Mouse (Mus musculus): ENCODE data around the gene Kcnma1. TPM values are rescaled to one million over a fixed set of nuclear protein-coding genes. Genes with fewer than 3 reads are reported as not detected.

The Kcnma1 gene
- polyA plus RNA-seq, 1 experiment from 2014 or later: 8.2 TPM

DNA sequence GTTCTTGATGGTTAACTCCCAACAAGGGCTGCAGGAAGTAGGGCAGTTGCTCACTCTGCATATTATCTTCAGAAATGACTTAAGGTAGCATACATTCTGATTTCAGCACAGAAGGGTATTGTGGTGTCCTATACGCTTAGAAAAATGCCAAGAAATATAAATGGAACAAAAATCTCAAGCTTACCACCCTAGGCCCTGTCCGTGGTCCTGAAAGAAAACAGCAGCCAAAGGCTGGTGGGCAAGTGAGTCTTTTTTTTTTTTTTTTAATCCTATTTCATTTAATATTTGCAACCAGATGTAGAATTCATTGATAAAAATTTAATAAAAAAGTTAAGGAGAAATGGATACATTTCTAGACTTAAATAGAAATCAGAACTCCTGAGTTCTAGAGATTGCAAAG lies 284.9 kb downstream of the Kcnma1 start:
- H3K9me3 ChIP-seq (ENCODE audit: control insufficient read depth, low read length): no peaks in the 10 kb centered on the region
- no peaks in the 10 kb centered on the region for H3K4me1 ChIP-seq (replicated peaks; ENCODE audit: control insufficient read depth, insufficient read depth, low read length)
- H3K27ac ChIP-seq (ENCODE audit: low read depth): no peak overlapping the region
- no peak for ATAC-seq (replicated peaks; ENCODE audit: low FRiP score, low TSS enrichment, low read depth)
- 46% methylated on average over 2 of the region's 2 CpGs for WGBS
- peak; percentile 75 for DNase-seq (ENCODE audit: low spot score)
- no peak overlapping the region for H3K4me3 ChIP-seq (ENCODE audit: low read depth, low read length)
- no peaks in the 10 kb centered on the region for H3K27me3 ChIP-seq (replicated peaks; ENCODE audit: control insufficient read depth, insufficient read depth, low read length)
- H3K36me3 ChIP-seq (ENCODE audit: control insufficient read depth, insufficient read depth, low read length): no peaks in the 10 kb centered on the region
- no peak overlapping the region for H3K4me2 ChIP-seq (ENCODE audit: low read length)
- no peak overlapping the region for H3K9ac ChIP-seq (ENCODE audit: low read length)

DNA sequence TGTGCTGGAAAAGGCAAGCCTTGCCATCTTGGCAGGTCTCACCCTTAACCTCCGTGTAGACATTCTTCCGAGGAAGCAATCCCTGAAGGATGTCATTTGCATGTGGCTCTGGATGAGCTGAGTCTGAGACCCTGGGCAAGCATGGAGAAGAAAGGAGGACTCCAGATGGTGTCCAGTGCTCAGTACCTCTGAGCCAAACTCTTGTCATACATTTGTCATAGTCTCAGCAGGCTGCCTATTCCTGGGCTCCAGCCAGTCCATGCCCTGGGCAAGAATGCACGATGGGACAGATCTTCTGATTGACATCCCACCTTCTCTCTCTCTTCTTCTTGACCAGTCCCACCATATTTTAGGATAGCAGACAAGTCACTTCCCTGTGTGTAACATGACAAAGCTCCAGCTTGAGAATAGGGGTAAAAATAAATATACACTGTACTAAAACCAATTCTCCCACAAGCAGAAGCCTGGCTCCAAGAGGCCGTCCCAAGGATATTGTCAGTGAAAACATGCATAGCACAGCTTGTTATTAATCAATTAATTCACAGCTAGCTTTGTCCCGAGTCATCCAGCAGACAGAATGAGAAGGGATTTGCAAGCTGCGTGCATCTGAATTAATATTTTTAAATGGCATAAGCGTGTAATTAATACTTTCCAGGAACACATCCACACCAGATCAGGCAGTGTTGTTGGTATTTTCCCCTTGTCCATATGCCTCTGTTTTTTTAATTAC lies 290.4 kb downstream of the Kcnma1 start:
- Histone ChIP-seq H3K36me3 (ENCODE audit: control insufficient read depth, insufficient read depth, low read length) (no peaks in the 10 kb centered on the region), H3K27me3 (replicated peaks; ENCODE audit: control insufficient read depth, insufficient read depth, low read length) (no peaks in the 10 kb centered on the region), H3K4me3 (ENCODE audit: low read depth, low read length) (no peak overlapping the region), H3K4me2 (ENCODE audit: low read length) (no peak overlapping the region), H3K9ac (ENCODE audit: low read length) (no peak overlapping the region), H3K9me3 (ENCODE audit: control insufficient read depth, low read length) (no peaks in the 10 kb centered on the region), H3K4me1 (replicated peaks; ENCODE audit: control insufficient read depth, insufficient read depth, low read length) (no peaks in the 10 kb centered on the region), H3K27ac (ENCODE audit: low read depth) (no peak overlapping the region)
- ATAC-seq (replicated peaks; ENCODE audit: low FRiP score, low TSS enrichment, low read depth) (no peak), DNase-seq (ENCODE audit: low spot score) (no peak)
- WGBS: 78% methylated on average over 7 of the region's 7 CpGs

DNA sequence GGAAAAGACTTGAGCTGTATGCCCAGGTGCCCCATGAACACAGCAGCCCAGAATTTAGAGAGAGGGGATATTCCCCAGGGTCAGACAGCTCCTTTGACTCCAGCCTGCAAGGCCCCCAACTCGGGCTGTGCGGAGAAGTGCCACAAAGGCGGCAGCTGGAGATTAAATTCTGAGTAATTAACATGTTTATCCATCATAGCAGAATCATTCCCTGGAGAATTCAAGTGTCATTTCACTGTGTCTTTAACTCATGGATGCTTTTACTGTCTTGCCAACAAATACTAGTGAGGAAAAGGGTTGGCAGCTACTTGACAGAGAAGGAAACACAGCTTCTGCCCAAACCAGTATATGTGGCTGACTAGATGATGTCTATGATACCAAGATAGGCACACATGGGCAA lies 295.0 kb downstream of the Kcnma1 start:
- WGBS: 80% methylated on average over 3 of the region's 3 CpGs
- ATAC-seq (replicated peaks; ENCODE audit: low FRiP score, low TSS enrichment, low read depth): no peak
- no peaks in the 10 kb centered on the region for H3K4me1 ChIP-seq (replicated peaks; ENCODE audit: control insufficient read depth, insufficient read depth, low read length)

DNA sequence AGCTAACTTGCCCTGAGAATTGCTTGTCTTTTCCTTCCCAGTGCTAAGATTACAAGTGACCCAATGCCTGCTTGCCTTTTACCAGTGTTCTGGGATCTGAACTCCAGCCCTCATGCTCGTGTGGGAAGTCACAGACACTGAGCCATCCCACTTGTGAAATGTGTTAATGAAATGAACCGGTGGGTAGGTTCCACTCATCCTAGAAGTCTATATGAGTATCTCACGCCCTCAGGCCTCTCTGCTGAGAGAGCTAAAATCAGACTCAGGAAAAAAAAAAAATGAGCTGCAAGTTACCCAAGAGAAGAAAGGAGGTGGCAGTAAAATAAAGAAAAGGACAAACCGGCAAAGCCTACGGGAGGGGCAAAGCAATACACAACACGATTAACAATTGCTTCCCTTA lies 295.6 kb downstream of the Kcnma1 start:
- Histone ChIP-seq H3K4me2 (ENCODE audit: low read length) (no peak overlapping the region), H3K9ac (ENCODE audit: low read length) (no peak overlapping the region), H3K27ac (ENCODE audit: low read depth) (no peak overlapping the region), H3K9me3 (ENCODE audit: control insufficient read depth, low read length) (no peaks in the 10 kb centered on the region), H3K36me3 (ENCODE audit: control insufficient read depth, insufficient read depth, low read length) (no peaks in the 10 kb centered on the region), H3K27me3 (replicated peaks; ENCODE audit: control insufficient read depth, insufficient read depth, low read length) (no peaks in the 10 kb centered on the region), H3K4me1 (replicated peaks; ENCODE audit: control insufficient read depth, insufficient read depth, low read length) (no peaks in the 10 kb centered on the region), H3K4me3 (ENCODE audit: low read depth, low read length) (no peak overlapping the region)
- 86% methylated on average over 6 of the region's 6 CpGs for WGBS
- ATAC-seq (replicated peaks; ENCODE audit: low FRiP score, low TSS enrichment, low read depth) (no peak), DNase-seq (ENCODE audit: low spot score) (no peak)

More for the DNA sequence above, 295.0 kb downstream of the Kcnma1 start:
- no peak overlapping the region for H3K4me3 ChIP-seq (ENCODE audit: low read depth, low read length)
- H3K27ac ChIP-seq (ENCODE audit: low read depth): no peak overlapping the region
- no peak overlapping the region for H3K9ac ChIP-seq (ENCODE audit: low read length)
- DNase-seq (ENCODE audit: low spot score): no peak
- no peaks in the 10 kb centered on the region for H3K9me3 ChIP-seq (ENCODE audit: control insufficient read depth, low read length)
- no peaks in the 10 kb centered on the region for H3K27me3 ChIP-seq (replicated peaks; ENCODE audit: control insufficient read depth, insufficient read depth, low read length)
- H3K36me3 ChIP-seq (ENCODE audit: control insufficient read depth, insufficient read depth, low read length): no peaks in the 10 kb centered on the region
- no peak overlapping the region for H3K4me2 ChIP-seq (ENCODE audit: low read length)

DNA sequence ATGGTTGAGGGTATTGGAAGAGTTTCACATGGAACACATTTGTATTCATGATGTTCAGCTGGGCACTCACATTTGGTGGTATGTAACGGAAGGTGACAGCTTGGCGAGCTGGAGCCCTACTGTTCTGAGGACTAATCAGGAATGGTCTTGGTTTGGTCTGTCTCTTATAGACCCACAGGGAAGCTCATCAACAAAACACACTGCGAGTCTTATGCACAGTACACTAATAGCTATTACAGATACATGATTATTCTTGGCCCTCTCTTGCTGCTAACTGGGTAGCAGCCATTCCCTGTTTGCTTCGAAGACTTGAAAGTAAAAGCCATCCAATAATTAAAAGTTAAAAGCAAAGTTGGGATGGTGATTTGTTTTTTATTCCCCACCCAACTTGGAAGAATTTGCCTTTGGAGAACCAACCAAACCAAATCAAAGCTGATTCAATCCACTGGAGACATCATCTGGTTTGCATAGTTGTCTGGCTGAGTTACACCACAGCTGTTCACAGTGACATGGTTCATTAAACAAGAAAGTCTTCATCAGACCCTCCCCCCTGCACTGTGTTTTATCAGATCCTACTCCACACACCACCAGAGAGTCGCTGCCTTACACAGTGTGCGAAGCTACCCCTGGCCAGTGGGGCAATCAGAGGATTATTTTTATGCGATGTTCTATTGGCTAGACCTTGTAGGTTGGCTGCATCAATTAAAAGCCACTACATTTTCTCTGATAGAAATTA lies 299.7 kb downstream of the Kcnma1 start:
- Histone ChIP-seq H3K4me3 (ENCODE audit: low read depth, low read length) (no peak overlapping the region), H3K9me3 (ENCODE audit: control insufficient read depth, low read length) (no peaks in the 10 kb centered on the region), H3K9ac (ENCODE audit: low read length) (no peak overlapping the region), H3K27ac (ENCODE audit: low read depth) (no peak overlapping the region), H3K4me1 (replicated peaks; ENCODE audit: control insufficient read depth, insufficient read depth, low read length) (no peaks in the 10 kb centered on the region), H3K36me3 (ENCODE audit: control insufficient read depth, insufficient read depth, low read length) (no peaks in the 10 kb centered on the region), H3K4me2 (ENCODE audit: low read length) (no peak overlapping the region), H3K27me3 (replicated peaks; ENCODE audit: control insufficient read depth, insufficient read depth, low read length) (no peaks in the 10 kb centered on the region)
- DNase-seq (ENCODE audit: low spot score) (no peak), ATAC-seq (replicated peaks; ENCODE audit: low FRiP score, low TSS enrichment, low read depth) (no peak)
- 77% methylated on average over 7 of the region's 7 CpGs for WGBS

DNA sequence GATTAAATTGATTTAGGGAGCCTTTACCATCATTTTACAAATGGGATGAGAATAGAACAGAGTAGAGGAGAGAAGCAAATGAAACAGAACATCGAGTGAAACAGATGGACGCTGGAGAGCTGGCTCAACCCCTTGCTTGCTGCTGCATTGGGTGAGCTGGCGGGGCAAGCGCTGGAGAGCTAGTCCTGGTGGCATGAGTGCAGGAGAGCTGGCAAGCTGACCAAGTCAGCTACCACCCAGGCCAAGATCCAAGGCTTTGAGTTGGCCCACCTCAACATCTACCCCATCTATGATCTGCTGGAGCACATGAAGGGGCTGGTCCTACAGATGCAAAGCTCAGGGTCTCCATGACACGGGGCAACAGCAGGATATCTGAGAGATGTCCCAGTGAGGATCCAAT lies 301.4 kb downstream of the Kcnma1 start:
- Histone ChIP-seq H3K9ac (ENCODE audit: low read length) (no peak overlapping the region), H3K9me3 (ENCODE audit: control insufficient read depth, low read length) (no peaks in the 10 kb centered on the region), H3K27ac (ENCODE audit: low read depth) (no peak overlapping the region), H3K27me3 (replicated peaks; ENCODE audit: control insufficient read depth, insufficient read depth, low read length) (no peaks in the 10 kb centered on the region), H3K36me3 (ENCODE audit: control insufficient read depth, insufficient read depth, low read length) (no peaks in the 10 kb centered on the region), H3K4me2 (ENCODE audit: low read length) (no peak overlapping the region), H3K4me3 (ENCODE audit: low read depth, low read length) (no peak overlapping the region), H3K4me1 (replicated peaks; ENCODE audit: control insufficient read depth, insufficient read depth, low read length) (no peaks in the 10 kb centered on the region)
- DNase-seq (ENCODE audit: low spot score) (no peak), ATAC-seq (replicated peaks; ENCODE audit: low FRiP score, low TSS enrichment, low read depth) (no peak)
- 91% methylated on average over 5 of the region's 5 CpGs for WGBS

DNA sequence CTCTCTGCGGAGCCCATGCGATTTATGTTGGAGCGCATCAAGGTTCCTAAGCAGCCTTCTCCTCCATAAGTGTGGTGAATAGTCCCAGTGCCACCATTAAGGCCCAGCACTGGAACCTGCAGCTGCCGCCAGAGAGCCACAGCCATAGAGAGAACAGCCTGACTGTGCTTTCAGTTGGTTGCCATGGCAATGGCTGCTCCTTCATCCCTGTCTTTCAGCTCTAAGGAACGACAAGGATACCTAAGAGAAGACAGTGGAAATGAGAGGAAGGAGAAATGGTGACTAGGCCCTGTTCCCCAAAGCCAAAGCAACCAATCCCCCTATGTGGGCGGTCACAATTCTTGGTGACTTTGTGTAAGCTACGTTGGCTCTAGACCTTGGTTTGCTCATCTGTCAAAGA lies 303.3 kb downstream of the Kcnma1 start:
- WGBS: 81% methylated on average over 7 of the region's 7 CpGs

DNA sequence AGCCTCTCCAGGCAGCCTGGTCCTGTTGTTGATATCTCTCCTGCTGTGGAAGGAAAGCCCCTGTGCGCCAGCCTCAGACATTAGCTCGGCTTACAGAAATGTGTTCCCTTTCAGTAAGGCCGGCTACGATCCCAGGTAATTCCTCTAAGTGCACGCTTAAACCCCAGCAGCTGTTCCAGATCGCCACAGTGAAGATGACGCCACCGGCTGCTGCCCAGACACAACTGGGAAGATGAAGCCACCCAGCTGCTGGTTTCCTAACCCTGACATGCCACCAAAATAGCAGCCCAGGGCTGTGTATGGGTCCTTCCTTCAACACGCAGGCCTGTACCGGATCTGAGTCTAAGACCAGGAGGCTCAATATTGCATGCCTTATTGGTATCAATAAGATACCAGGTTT lies 307.5 kb downstream of the Kcnma1 start:
- ATAC-seq (replicated peaks; ENCODE audit: low FRiP score, low TSS enrichment, low read depth) (no peak), DNase-seq (ENCODE audit: low spot score) (peak; percentile 55)
- no peak overlapping the region for H3K27ac ChIP-seq (ENCODE audit: low read depth)
- H3K36me3 ChIP-seq (ENCODE audit: control insufficient read depth, insufficient read depth, low read length): no peaks in the 10 kb centered on the region
- peaks cover 6% of the 10 kb centered on the region; the same call in 1 of the 2 replicates for H3K4me1 ChIP-seq (replicated peaks; ENCODE audit: control insufficient read depth, insufficient read depth, low read length)
- H3K9me3 ChIP-seq (ENCODE audit: control insufficient read depth, low read length): no peaks in the 10 kb centered on the region
- H3K9ac ChIP-seq (ENCODE audit: low read length): no peak overlapping the region
- no peak overlapping the region for H3K4me2 ChIP-seq (ENCODE audit: low read length)
- WGBS: 42% methylated on average over 10 of the region's 10 CpGs
- H3K27me3 ChIP-seq (replicated peaks; ENCODE audit: control insufficient read depth, insufficient read depth, low read length): no peaks in the 10 kb centered on the region
- H3K4me3 ChIP-seq (ENCODE audit: low read depth, low read length): no peak overlapping the region

More for the DNA sequence above, 303.3 kb downstream of the Kcnma1 start:
- Histone ChIP-seq H3K27ac (ENCODE audit: low read depth) (no peak overlapping the region), H3K4me1 (replicated peaks; ENCODE audit: control insufficient read depth, insufficient read depth, low read length) (peaks cover 6% of the 10 kb centered on the region; the same call in 1 of the 2 replicates), H3K9me3 (ENCODE audit: control insufficient read depth, low read length) (no peaks in the 10 kb centered on the region), H3K9ac (ENCODE audit: low read length) (no peak overlapping the region), H3K4me3 (ENCODE audit: low read depth, low read length) (no peak overlapping the region), H3K27me3 (replicated peaks; ENCODE audit: control insufficient read depth, insufficient read depth, low read length) (no peaks in the 10 kb centered on the region), H3K4me2 (ENCODE audit: low read length) (no peak overlapping the region), H3K36me3 (ENCODE audit: control insufficient read depth, insufficient read depth, low read length) (no peaks in the 10 kb centered on the region)
- no peak for ATAC-seq (replicated peaks; ENCODE audit: low FRiP score, low TSS enrichment, low read depth)
- DNase-seq (ENCODE audit: low spot score): no peak

Data from intestine, embryonic 14.5 days (tissue).